Mouse (Mus musculus): ENCODE results near the gene Tmem141. TPM values are rescaled to one million over a fixed set of nuclear protein-coding genes. Genes with fewer than 3 reads are reported as not detected.

Tmem141 gene
- polyA plus RNA-seq, 1 experiment: 34.8 TPM

GRCm38 (mm10) chr2:25639890-25640289 lies 18.1 kb upstream of the Tmem141 start:
- TF ChIP-seq POLR2A (IDR thresholded peaks at IDR 0.05; ENCODE audit: borderline replicate concordance, extremely low read depth, insufficient read depth, insufficient read length, poor library complexity, severe bottlenecking): no peak
- peak; percentile 72; the same call in 1 of the 2 replicates for TF ChIP-seq CTCF (IDR thresholded peaks at IDR 0.05; ENCODE audit: borderline replicate concordance, extremely low read depth, insufficient read depth, insufficient read length)

GRCm38 (mm10) chr2:25634046-25634445 lies 12.2 kb upstream of the Tmem141 start:
- TF ChIP-seq CTCF (IDR thresholded peaks at IDR 0.05; ENCODE audit: borderline replicate concordance, extremely low read depth, insufficient read depth, insufficient read length) (no peak), POLR2A (IDR thresholded peaks at IDR 0.05; ENCODE audit: borderline replicate concordance, extremely low read depth, insufficient read depth, insufficient read length, poor library complexity, severe bottlenecking) (no peak)
- no peak for DNase-seq (ENCODE audit: low read depth)

More at GRCm38 (mm10) chr2:25639890-25640289, 18.1 kb upstream of the Tmem141 start:
- peak; percentile 64 for DNase-seq (ENCODE audit: low read depth)

GRCm38 (mm10) chr2:25633616-25634015 lies 11.8 kb upstream of the Tmem141 start:
- DNase-seq (ENCODE audit: low read depth): no peak
- no peak for TF ChIP-seq POLR2A (IDR thresholded peaks at IDR 0.05; ENCODE audit: borderline replicate concordance, extremely low read depth, insufficient read depth, insufficient read length, poor library complexity, severe bottlenecking)
- no peak for TF ChIP-seq CTCF (IDR thresholded peaks at IDR 0.05; ENCODE audit: borderline replicate concordance, extremely low read depth, insufficient read depth, insufficient read length)

GRCm38 (mm10) chr2:25628738-25629137 lies 6.9 kb upstream of the Tmem141 start:
- DNase-seq (ENCODE audit: low read depth): no peak
- TF ChIP-seq POLR2A (IDR thresholded peaks at IDR 0.05; ENCODE audit: borderline replicate concordance, extremely low read depth, insufficient read depth, insufficient read length, poor library complexity, severe bottlenecking) (no peak), CTCF (IDR thresholded peaks at IDR 0.05; ENCODE audit: borderline replicate concordance, extremely low read depth, insufficient read depth, insufficient read length) (no peak)

GRCm38 (mm10) chr2:25627811-25628210 lies 6.0 kb upstream of the Tmem141 start, which contains the start of gene Fcna:
TSS of gene Fcna (minus strand) at chr2:25628030.
- TF ChIP-seq POLR2A (IDR thresholded peaks at IDR 0.05; ENCODE audit: borderline replicate concordance, extremely low read depth, insufficient read depth, insufficient read length, poor library complexity, severe bottlenecking): no peak
- no peak for TF ChIP-seq CTCF (IDR thresholded peaks at IDR 0.05; ENCODE audit: borderline replicate concordance, extremely low read depth, insufficient read depth, insufficient read length)

GRCm38 (mm10) chr2:25625986-25626385 lies 4.2 kb upstream of the Tmem141 start:
- DNase-seq (ENCODE audit: low read depth): no peak

More at GRCm38 (mm10) chr2:25627811-25628210, 6.0 kb upstream of the Tmem141 start, which contains the start of gene Fcna:
- DNase-seq (ENCODE audit: low read depth): no peak

GRCm38 (mm10) chr2:25620852-25621228 lies 965 bp downstream of the Tmem141 start:
- TF ChIP-seq CTCF (IDR thresholded peaks at IDR 0.05; ENCODE audit: borderline replicate concordance, extremely low read depth, insufficient read depth, insufficient read length): no peak
- TF ChIP-seq POLR2A (IDR thresholded peaks at IDR 0.05; ENCODE audit: borderline replicate concordance, extremely low read depth, insufficient read depth, insufficient read length, poor library complexity, severe bottlenecking): no peak
- no peak for DNase-seq (ENCODE audit: low read depth)

More at GRCm38 (mm10) chr2:25625986-25626385, 4.2 kb upstream of the Tmem141 start:
- TF ChIP-seq POLR2A (IDR thresholded peaks at IDR 0.05; ENCODE audit: borderline replicate concordance, extremely low read depth, insufficient read depth, insufficient read length, poor library complexity, severe bottlenecking) (no peak), CTCF (IDR thresholded peaks at IDR 0.05; ENCODE audit: borderline replicate concordance, extremely low read depth, insufficient read depth, insufficient read length) (no peak)

GRCm38 (mm10) chr2:25620386-25620785 lies 1.4 kb downstream of the Tmem141 start:
- DNase-seq (ENCODE audit: low read depth): no peak
- TF ChIP-seq POLR2A (IDR thresholded peaks at IDR 0.05; ENCODE audit: borderline replicate concordance, extremely low read depth, insufficient read depth, insufficient read length, poor library complexity, severe bottlenecking) (no peak), CTCF (IDR thresholded peaks at IDR 0.05; ENCODE audit: borderline replicate concordance, extremely low read depth, insufficient read depth, insufficient read length) (no peak)

GRCm38 (mm10) chr2:25617578-25617977 lies 4.2 kb downstream of the Tmem141 start, which contains the start of gene Ccdc183:
TSS of gene Ccdc183 (minus strand) at chr2:25617678.
- TF ChIP-seq CTCF (IDR thresholded peaks at IDR 0.05; ENCODE audit: borderline replicate concordance, extremely low read depth, insufficient read depth, insufficient read length) (no peak), POLR2A (IDR thresholded peaks at IDR 0.05; ENCODE audit: borderline replicate concordance, extremely low read depth, insufficient read depth, insufficient read length, poor library complexity, severe bottlenecking) (no peak)
- no peak for DNase-seq (ENCODE audit: low read depth)

GRCm38 (mm10) chr2:25616398-25616797 lies 5.4 kb downstream of the Tmem141 start:
- peak; percentile 12 for DNase-seq (ENCODE audit: low read depth)
- TF ChIP-seq POLR2A (IDR thresholded peaks at IDR 0.05; ENCODE audit: borderline replicate concordance, extremely low read depth, insufficient read depth, insufficient read length, poor library complexity, severe bottlenecking) (no peak), CTCF (IDR thresholded peaks at IDR 0.05; ENCODE audit: borderline replicate concordance, extremely low read depth, insufficient read depth, insufficient read length) (no peak)

GRCm38 (mm10) chr2:25608671-25609070 lies 13.1 kb downstream of the Tmem141 start:
- DNase-seq (ENCODE audit: low read depth): no peak
- no peak for TF ChIP-seq CTCF (IDR thresholded peaks at IDR 0.05; ENCODE audit: borderline replicate concordance, extremely low read depth, insufficient read depth, insufficient read length)
- TF ChIP-seq POLR2A (IDR thresholded peaks at IDR 0.05; ENCODE audit: borderline replicate concordance, extremely low read depth, insufficient read depth, insufficient read length, poor library complexity, severe bottlenecking): no peak
